Mouse (Mus musculus): ENCODE data around the gene Mcoln1. TPM values are rescaled to one million over a fixed set of nuclear protein-coding genes. Genes with fewer than 3 reads are reported as not detected.
A peak's percentile ranks its signal among the peaks of the same experiment; 100 is the strongest.

The Mcoln1 gene
- total RNA-seq, 2 experiments from 2014 or later, result 23.8 to 26.4 TPM

DNA sequence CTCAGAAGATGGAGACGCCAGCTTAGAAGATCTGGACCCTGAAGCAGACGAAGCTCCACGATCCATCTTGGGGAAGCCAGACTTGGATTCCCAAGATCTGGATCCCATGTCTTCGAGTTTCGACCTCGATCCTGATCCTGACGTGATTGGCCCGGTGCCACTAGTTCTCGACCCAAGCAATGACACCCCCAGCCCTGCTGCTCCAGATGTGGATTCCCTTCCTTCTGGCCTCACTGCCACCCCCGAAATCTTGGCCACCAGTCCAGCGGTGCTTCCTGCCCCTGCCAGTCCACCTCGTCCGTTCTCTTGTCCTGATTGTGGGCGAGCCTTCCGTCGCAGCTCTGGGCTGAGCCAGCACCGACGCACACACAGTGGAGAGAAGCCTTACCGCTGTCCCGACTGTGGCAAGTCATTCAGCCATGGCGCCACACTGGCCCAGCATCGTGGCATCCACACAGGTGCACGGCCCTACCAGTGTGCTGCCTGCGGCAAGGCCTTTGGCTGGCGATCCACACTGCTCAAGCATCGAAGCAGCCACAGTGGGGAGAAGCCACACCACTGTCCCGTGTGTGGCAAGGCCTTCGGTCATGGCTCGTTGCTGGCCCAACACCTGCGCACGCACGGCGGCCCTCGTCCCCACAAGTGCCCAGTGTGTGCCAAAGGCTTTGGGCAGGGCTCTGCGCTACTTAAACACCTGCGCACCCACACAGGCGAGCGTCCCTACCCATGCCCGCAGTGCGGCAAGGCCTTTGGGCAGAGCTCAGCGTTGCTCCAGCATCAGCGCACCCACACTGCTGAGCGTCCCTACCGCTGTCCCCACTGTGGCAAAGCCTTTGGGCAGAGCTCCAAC is 4.5 kb upstream of the Mcoln1 start:
- no peak for DNase-seq
- intact Hi-C loops (cut with DNase I), result no loop called here

DNA sequence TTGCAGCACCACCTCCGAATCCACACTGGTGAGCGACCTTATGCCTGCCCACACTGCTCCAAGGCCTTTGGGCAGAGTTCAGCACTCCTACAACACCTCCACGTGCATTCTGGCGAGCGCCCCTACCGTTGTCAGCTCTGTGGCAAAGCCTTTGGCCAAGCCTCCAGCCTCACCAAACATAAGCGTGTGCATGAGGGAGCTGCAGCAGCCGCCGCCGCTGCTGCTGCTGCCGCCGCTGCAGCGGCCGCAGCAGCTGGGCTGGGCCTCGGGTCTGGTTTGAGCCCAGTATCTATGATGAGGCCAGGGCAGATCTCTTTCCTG is 3.9 kb upstream of the Mcoln1 start:
- intact Hi-C loops (cut with DNase I), result no loop called here
- no peak for DNase-seq

DNA sequence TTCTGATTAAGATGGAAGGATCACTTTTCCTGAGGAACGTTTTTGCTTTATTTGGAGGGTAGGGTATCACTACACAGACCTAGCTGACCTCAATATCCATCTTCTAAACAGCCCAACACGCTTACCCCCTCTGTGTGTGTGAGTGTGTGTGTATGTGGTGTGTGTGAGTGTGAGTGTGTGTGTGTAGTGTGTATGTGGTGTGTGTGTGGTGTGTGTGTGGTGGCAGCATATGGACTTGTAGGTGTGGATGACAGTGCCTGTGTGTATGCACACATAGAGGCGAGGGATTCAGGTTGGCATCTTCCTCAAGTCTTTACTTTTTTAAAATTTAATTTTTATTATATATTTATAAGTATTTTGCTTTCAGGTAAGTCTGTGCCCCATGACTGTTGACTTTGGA is 1.7 kb upstream of the Mcoln1 start:
- intact Hi-C loops (cut with DNase I), result no loop called here
- no peak for DNase-seq

DNA sequence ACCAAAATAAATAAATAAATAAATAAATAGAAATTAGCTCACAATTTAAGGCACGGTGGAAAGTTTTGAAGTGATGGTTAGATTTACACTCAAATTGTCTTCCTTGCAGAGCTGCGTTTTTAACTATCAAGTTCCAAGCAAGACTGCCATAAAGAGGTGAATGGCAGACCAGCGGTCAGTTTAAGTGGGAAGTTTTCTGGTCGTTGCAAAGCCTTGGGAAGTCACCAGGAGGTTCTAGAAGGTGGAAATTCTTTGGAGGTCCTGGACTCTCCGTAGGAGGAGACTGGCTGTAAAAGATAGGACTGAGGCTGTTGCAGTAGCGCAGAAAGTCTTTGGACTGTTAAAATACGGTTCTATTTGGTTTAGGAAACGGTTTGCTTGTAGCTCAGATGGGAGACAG is 506 bp upstream of the Mcoln1 start:
- intact Hi-C loops (cut with DNase I), result loop anchor here (1.0 kb wide), 1 partner anchor 16 kb away; the partner anchor contains the start of gene Pnpla6

DNA sequence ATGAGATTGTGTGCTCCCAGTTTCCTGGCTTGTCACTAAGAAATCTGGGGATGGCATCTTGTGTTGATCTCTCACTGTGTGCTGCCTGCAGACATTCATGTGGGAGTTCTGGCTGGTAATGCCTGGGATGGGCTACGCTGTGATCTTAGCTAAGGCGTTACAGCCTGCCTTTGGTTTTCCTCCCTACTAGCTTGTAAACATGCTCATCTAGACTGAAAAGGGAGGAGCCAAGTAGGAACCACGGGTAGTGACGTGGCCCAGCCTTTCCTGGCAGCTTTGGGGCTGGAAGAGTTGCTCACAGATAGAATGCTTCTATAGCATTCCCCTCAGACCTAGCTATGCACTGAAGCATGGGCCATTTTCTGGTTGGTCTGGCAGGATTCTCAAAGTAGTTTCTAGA is 2.0 kb downstream of the Mcoln1 start:
- intact Hi-C loops (cut with DNase I), result no loop called here
- no peak for DNase-seq

More for the DNA sequence above, 506 bp upstream of the Mcoln1 start:
- no peak for DNase-seq

DNA sequence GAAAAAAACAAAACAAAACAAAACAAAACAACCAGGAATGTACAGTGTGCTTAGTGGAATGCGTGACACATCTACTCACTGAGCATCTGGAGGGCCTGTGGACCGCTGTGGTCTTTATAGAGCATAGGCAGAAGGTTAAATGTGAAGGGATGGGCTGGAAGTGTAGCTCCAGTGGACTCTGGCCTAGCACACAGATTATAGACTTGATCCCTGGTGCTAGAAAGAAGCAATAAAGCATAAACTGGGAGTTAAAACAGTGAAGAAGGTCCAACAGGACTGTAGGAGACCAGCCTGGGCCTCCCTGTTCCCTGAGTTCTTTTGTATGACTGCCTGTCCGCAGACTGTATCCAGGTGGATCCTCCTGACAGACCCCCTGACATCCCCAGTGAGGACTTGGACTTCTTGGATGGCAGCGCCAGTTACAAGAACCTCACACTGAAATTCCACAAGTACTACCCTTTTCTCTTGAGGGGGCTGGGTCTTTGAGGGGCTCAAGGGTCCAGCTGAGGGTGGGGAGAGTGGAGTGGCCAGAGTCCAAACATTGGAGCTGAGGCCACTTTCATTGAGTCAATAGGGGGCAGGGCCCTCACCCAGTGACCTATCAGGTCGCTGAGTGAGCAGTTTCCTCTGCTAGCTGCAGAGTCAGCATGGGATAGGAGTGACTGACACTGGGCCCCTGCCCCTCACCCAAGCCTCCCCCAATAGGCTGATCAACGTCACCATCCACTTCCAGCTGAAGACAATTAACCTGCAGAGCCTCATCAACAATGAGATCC is 7.9 kb downstream of the Mcoln1 start:
- intact Hi-C loops (cut with DNase I), result no loop called here
- DNase-seq, result no peak

DNA sequence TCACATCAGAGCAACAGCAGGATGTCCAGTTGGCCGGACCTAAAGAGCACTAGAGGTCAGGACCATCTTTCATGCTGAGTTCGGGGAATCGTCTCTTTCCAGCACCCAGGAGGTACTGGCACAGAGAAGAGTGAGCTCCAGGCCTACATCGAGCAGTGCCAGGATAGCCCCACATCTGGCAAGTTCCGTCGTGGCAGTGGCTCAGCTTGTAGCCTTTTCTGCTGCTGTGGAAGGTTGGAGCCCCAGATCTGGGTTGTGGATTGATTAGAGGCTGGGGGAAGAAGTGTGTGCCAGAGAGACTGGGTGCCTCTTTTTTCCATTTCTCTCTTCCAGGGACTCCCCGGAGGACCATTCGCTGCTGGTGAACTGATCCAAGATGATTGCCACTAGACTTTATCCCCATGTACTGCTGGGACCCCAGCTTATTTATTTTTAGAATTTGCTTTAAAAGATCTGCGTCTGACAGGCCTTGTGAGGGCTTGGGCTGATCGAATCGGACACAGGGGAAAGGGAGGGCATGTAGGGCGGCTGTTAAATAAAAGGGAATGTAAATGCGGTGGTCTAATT is 14.5 kb downstream of the Mcoln1 start:
- intact Hi-C loops (cut with DNase I), result loop anchor here (1.0 kb wide), 1 partner anchor 14 kb away; the partner anchor contains the start of gene Mcoln1

DNA sequence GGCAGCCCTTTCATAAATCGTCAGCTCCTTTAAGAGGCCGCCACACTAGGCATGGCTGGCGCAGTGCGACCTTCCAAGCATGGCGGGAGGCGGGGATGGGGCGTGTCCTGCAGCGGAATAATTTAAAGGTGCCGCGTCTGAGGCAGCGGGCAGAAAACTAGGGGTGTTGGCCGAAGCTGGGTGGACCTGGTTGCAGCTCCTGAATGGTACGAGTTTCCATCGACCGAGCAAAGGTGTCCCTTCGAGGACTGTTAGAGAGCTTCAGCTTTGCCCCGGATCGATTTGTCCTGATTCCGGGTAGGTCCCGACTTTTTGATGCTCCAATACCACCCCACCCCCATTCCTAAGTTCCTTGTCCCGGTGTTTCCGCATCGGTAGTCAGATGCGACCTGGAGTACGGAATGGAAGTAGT is 15.0 kb downstream of the Mcoln1 start, which contains the start of gene Pnpla6:
Pnpla6 (plus strand) TSS at position 125 of the 412 bp plus-strand sequence.
- peak; percentile 87 to 91 for DNase-seq
- intact Hi-C loops (cut with DNase I), result loop anchor here (1.0 kb wide), 1 partner anchor 15 kb away; the partner anchor contains the start of gene Mcoln1

More for the DNA sequence above, 14.5 kb downstream of the Mcoln1 start:
- no peak for DNase-seq

DNA sequence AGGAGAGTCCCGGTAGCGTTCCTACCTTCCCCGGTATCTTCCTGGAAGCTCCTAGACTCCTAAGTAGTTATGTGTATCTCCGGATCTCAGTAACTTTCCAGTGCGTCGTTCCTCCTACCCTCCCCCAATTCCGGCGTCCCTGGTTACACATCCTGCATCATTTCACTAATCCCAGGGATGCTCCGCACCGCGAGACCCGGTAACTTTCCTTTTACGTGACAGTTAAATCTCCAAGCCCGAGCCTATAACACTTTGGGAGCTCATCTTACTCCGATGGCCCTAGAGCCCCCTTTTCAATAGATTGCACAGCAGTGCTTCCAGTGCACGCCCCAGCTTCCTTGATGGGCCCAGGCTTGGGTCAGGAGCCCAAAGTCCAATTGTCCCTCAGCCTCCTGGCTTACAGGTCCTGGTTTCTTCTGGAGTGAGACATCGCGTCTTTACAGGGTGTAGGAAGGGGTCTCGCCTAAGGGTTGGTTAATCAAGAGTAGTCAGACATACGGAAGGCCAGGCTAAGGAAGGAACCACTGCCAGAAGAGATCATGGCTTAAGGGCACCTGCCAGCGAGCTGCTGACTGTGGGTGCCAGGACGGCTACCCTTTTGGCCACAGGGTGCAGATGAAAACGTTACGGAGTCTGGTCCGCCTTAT is 15.6 kb downstream of the Mcoln1 start:
- intact Hi-C loops (cut with DNase I), result loop anchor here (1.0 kb wide), 1 partner anchor 16 kb away; the partner anchor contains the start of gene Mcoln1

DNA sequence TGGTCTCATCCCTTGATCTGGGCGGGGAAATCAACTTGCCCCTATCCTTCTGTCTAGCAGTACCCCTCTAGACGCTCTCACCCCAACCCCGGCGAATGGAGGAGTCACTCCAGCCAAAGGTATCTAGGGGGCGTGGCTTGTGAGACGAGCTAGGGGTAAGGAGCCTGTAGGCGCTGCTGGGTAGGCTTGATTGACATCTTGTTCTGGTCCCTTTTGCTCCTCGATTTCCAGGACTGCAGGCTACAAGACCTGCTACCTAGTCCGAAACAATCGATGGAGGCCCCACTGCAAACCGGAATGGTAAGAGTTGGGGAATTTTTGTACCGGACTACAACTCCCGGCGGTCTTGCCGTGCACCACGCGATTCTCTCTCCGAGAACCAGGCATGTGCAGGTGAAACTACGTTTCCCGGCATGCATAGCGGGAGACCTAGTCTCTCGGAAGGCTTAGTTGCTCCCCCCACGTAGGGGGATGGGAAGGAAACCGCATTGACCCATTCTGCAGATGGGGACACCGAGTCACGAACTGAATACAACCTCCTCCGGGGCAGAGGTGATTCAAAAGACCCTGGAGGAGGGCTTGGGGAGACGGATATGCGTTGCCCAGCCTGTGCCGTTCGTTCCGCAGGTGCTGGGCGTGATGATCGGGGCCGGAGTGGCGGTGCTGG is 16.3 kb downstream of the Mcoln1 start:
- peak; percentile 89 to 93 for DNase-seq

More for the DNA sequence above, 15.6 kb downstream of the Mcoln1 start:
- DNase-seq, result peak; percentile 33 to 51

DNA sequence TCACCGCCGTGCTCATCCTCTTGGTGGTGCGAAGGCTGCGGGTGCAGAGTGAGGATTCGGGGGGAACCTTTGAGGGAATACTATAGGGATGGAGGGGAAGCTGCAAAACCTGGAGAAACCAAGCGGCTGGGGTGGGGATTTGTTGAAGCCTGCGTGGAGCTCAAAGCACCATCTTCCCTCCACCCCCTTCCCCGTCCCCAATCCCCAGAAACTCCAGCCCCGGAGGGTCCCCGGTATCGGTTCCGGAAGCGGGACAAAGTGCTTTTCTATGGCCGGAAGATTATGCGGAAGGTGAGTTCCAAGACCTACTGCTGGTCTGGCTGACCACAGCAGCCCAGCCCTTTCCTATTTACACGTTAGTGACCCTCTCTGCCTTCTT is 16.8 kb downstream of the Mcoln1 start:
- peak; percentile 28 to 37 for DNase-seq
- intact Hi-C loops (cut with DNase I), result no loop called here

More for the DNA sequence above, 16.3 kb downstream of the Mcoln1 start:
- intact Hi-C loops (cut with DNase I), result no loop called here

DNA sequence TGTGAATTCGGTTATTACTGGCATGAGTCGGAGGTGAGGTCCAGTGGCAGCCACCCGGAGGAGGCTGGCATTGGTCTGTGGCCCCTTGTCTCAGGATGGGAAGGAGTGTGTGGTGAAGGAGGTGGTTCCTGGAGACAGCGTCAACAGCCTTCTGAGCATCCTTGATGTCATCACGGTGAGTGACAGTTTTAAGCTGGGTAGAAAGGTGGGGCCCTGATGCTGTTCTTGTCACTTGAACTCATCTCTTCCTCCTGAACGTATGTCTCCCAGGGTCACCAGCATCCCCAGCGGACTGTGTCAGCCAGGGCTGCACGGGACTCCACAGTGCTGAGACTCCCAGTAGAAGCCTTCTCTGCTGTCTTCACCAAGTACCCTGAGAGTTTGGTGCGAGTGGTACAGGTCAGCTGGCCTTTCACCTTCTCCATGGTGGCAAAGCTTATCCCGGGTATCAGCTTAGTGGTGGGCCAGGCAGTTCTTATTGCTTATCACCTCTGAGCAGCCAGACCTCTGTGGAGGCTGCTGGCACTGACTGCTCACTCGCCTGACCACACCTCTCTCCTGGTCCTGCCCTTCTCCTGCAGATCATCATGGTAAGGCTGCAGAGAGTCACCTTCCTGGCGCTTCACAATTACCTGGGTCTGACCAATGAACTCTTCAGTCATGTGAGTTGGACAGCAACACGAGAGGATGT is 21.9 kb downstream of the Mcoln1 start:
- no peak for DNase-seq
- intact Hi-C loops (cut with DNase I), result no loop called here

DNA sequence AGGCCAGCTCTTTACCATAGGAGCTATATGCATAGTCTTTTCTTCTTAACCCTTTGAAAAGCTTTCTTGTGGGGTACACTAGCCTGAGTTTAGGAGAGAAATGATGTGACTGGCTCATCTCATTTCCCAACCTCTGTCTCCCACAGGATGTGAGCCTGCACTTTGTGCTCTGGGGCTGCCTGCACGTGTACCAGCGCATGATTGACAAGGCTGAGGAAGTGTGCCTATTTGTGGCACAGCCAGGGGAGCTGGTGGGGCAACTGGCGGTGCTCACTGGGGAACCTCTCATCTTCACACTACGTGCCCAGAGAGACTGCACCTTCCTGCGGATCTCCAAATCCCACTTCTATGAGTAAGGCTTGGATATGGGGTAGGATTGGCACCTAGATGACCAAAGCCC is 30.6 kb downstream of the Mcoln1 start:
- intact Hi-C loops (cut with DNase I), result no loop called here

DNA sequence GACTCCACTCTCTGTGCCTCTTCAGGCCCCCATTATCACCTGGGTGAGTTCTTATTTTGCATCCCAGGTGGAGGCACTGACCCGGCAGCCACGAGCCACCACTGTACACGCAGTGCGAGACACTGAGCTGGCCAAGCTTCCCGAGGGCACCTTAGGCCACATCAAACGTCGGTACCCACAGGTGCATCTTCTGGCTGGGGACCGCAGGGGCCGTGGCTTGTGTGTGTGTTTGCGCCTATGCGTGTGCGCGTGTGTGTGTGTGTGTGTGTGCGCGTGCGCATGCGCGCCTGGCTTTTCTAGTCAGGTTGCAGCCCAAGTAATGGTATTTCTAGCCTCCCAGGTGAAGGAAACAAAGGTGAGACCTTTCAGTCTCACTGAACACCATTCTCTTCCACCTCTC is 31.7 kb downstream of the Mcoln1 start:
- no peak for DNase-seq
- intact Hi-C loops (cut with DNase I), result no loop called here

More for the DNA sequence above, 30.6 kb downstream of the Mcoln1 start:
- DNase-seq, result no peak

DNA sequence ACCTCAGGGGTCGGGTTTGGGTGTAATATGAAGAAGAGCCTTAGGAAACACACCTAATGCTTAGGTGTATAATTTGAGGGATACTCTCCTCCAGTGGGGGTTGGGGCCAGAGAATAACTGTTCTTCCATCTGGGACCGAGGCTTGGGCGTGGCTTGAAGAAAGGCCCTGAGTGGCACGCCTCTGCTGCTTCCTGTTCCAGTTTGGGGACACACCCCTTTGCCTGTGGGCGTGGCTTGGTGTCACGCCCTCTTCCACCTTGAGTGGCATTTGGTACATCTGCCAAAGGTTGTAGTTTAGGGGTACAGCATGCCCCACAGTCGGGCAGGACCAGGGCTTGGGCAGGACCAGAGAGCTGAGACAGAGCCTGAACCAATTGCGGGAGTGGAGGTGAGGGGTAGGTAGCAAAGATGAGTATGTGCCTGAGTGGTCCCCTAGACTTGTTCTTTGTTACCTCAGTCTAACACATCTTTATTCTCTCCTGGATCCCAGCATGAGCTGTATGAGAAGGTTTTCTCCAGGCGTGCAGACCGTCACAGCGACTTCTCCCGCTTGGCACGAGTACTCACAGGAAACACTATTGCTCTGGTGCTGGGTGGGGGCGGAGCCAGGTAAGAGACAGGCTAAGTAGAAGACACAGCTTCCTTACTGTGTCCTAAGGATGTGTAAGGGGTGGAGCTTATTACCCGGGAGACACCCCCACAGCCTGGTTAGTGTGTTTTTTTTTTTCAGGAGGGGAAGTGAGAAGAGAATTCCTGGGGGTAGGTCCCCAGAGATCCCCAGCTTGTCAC is 36.0 kb downstream of the Mcoln1 start:
- intact Hi-C loops (cut with DNase I), result no loop called here
- DNase-seq, result no peak

DNA sequence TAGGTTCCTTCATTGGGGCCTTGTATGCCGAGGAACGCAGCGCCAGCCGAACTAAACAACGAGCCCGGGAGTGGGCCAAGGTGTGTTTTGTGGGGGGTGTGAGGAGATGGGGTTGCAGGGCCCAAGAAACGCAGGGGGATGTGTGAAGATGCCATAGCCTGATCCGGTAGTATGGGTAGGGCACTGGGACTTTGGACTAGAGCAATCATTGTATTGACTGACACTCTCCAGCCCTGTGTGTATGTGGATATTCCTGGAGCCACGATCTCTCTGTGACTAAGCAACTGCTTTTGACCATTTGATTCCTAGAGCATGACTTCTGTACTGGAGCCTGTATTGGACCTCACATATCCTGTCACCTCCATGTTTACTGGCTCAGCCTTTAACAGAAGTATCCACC is 36.7 kb downstream of the Mcoln1 start:
- no peak for DNase-seq
- intact Hi-C loops (cut with DNase I), result no loop called here

DNA sequence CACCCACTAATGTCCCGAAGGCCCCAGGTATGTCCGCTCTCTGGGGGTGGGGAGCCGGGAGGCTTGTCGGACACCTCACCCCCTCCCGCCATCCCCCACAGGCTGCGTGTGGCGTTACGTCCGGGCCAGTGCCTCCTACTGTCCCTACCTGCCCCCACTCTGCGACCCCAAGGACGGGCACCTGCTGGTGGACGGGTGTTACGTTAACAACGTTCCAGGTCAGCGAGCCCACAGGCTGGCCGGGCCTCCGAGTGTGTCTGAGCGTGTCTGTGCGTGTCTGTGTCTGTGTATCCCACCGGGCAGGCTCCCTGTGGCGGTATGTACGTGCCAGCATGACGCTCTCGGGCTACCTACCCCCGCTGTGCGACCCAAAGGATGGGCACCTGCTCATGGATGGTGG is 37.4 kb downstream of the Mcoln1 start:
- intact Hi-C loops (cut with DNase I), result no loop called here
- DNase-seq, result no peak

DNA sequence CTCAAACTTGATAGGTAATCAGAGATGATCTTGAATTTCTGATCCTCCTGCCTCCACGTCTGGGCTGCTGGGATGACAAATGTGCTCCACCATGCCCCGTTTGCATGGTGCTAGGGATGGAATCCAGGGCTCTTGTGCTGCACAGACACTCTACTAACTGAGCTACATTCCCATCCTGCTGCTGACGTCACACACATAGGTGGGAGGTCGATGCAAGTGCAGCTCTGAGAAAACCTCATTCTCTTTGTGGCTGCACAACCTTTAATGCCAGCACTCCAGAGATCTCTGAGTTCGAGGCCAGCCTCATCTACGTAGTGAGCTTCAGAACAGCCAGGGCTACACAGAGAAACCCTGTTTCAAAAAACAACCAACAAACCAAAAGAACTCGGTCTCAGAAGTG is 38.9 kb downstream of the Mcoln1 start:
- DNase-seq, result no peak
- intact Hi-C loops (cut with DNase I), result no loop called here

DNA sequence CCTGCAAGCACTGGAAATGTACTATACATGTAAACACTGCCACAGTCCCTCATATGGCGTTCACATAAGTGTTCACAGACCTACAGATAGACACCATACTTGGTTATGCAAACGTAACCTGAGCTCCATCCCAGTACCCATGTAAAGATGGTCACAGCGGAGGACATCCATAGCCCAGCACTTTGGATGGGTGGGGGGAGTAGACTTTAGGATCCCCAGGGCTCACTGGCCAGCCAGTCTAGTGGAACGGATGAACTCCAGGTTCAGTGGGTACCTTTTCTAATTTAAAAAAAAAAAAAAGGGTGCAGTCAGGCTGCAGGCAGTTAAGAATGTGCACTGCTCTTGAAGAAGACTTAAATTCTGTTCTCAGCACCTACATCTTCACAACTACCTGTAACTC is 39.8 kb downstream of the Mcoln1 start:
- intact Hi-C loops (cut with DNase I), result no loop called here
- DNase-seq, result no peak
